Mouse (Mus musculus): ENCODE measurements around the gene Piezo1.

DNA sequence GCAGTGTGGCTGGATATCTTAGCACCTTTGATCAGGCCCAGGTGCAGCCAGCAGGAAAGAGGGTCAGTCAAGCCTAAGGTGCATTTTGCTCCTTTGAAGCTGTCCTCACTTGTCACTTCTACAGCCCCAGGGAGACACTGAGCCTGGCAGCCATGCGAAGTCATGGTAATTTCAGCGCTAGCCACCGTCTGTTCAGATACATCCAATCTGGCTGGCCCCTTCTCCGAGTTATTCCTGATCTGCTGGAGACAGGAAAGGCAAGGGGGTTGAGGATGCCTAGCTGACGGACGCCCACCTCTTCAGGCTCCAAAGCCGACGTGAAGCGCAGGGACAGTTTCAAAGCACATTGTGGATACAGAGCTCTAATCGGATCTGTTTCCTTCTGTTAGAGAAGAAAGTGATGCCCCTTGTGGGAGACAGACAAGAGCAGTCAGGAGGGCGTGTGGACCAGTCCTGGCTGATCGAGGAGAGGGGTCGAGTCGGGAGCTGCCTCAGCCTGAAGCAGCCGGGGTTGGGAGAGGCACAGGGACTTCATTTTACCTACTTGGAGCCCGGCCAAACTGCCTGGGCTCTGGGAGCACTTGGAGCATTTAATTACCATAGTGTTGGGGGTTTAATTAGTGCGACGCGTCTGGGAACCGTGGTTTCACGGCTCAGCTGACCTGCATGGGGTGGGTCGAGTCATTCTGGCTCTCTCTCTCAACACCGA is 27.3 kb downstream of the Piezo1 start:
- TF ChIP-seq POLR2A (IDR thresholded peaks at IDR 0.05; ENCODE audit: insufficient read depth, low read length) = no peak
- TF ChIP-seq CTCF (IDR thresholded peaks at IDR 0.05; ENCODE audit: low read depth, low read length) = no peak
